Comparison of ENCODE assay signal across 11 mouse cellular contexts in genomic region chr14:22364010-22364748, GRCm38 (mm10).
DNase-seq lines count a peak whose midpoint lies in the region; ATAC-seq and TF ChIP-seq lines count a peak whose summit lies in the region.
"Had no signal": no experiment of that assay in that cellular context is flagged by ENCODE, and none has a peak within 500 bp of the region (broad histone marks: within the 10 kb centered on the region; RNA-seq: fewer than 3 reads in every experiment).

No protein-coding gene starts in this region.

- 58% methylated on average over 6 of the region's 6 CpGs for WGBS in limb, embryonic 14.5 days
- WGBS in limb, embryonic 10.5 days: 75% methylated on average over 6 of the region's 6 CpGs

- H3K4me2 ChIP-seq in limb, embryonic 14.5 days (replicated peaks; ENCODE audit: low read depth, low read length, severe bottlenecking): no peak overlapping the region

- no peak overlapping the region for H3K9ac ChIP-seq in limb, embryonic 14.5 days (ENCODE audit: low read depth, low read length, severe bottlenecking)

- TF ChIP-seq POLR2A in limb, embryonic 14.5 days (IDR thresholded peaks at IDR 0.05; ENCODE audit: borderline replicate concordance, extremely low read depth, insufficient read depth, insufficient read length): no peak

- intact Hi-C loops in heart, postnatal 14 days (cut with DNase I): no loop called here

- H3K36me3 ChIP-seq in limb, embryonic 14.5 days (ENCODE audit: control insufficient read depth, insufficient read depth, low read length): no peaks in the 10 kb centered on the region
- no peaks in the 10 kb centered on the region for H3K36me3 ChIP-seq in limb, embryonic 10.5 days
- H3K36me3 ChIP-seq: hindbrain, embryonic 10.5 days had no signal

- no peak overlapping the region for H3K4me3 ChIP-seq in limb, embryonic 14.5 days (replicated peaks; ENCODE audit: low read length)
- no peak overlapping the region for H3K4me3 ChIP-seq in limb, embryonic 10.5 days
- H3K4me3 ChIP-seq: hindbrain, embryonic 10.5 days had no signal

- no peak overlapping the region for H3K27ac ChIP-seq in limb, embryonic 14.5 days (replicated peaks; ENCODE audit: low read depth, low read length)
- H3K27ac ChIP-seq in limb, embryonic 10.5 days: no peak overlapping the region
- H3K27ac ChIP-seq: hindbrain, embryonic 10.5 days; macrophage had no signal

- H3K4me1 ChIP-seq in limb, embryonic 14.5 days (ENCODE audit: control insufficient read depth, insufficient read depth, low read length): peaks cover 21% of the 10 kb centered on the region
- peaks cover 14% of the 10 kb centered on the region for H3K4me1 ChIP-seq in limb, embryonic 10.5 days
- H3K4me1 ChIP-seq: hindbrain, embryonic 10.5 days had no signal

- peak; percentile 40 for DNase-seq in limb, embryonic 14.5 days (ENCODE audit: low spot score)
- no peak for DNase-seq in limb, embryonic 10.5 days (ENCODE audit: low spot score)
- peak; percentile 77 for DNase-seq in brain, adult 2 months (ENCODE audit: low read depth, low spot score)
- DNase-seq in fibroblast of lung, adult 2 months (ENCODE audit: low read depth): peak; percentile 15
- DNase-seq in lung, postnatal 36 days: peak; percentile 49
- no peak for DNase-seq in cerebellum, postnatal 25 days
- DNase-seq in heart, postnatal 14 days: no peak
- DNase-seq: cerebellum, postnatal 14 days; kidney, adult 8-10 months had no signal

- no peak for ATAC-seq in limb, embryonic 14.5 days (ENCODE audit: low FRiP score, low read depth)

- no peaks in the 10 kb centered on the region for H3K27me3 ChIP-seq in limb, embryonic 14.5 days (ENCODE audit: control insufficient read depth, insufficient read depth, low read length)
- 0 out of 2 replicates have a peak, but pooled peaks cover 9% of the 10 kb centered on the region for H3K27me3 ChIP-seq in limb, embryonic 10.5 days (ENCODE audit: low read depth, poor library complexity, severe bottlenecking)

- H3K9me3 ChIP-seq in limb, embryonic 14.5 days (ENCODE audit: control insufficient read depth, low read length): no peaks in the 10 kb centered on the region
- no peaks in the 10 kb centered on the region for H3K9me3 ChIP-seq in limb, embryonic 10.5 days (replicated peaks)

Comparison
In these comparisons a context has a peak if more than half of its experiments do, and no peak if none do; other contexts are left out.
1. DNase-seq: peak in limb, embryonic 14.5 days (single experiment), brain, adult 2 months (single experiment), fibroblast of lung, adult 2 months (single experiment) and lung, postnatal 36 days (single experiment); none in limb, embryonic 10.5 days (single experiment), cerebellum, postnatal 25 days (0 of 2) and heart, postnatal 14 days (0 of 2).